Mouse (Mus musculus): ENCODE data around the gene Mrpl21. TPM values are rescaled to one million over a fixed set of nuclear protein-coding genes. Genes with fewer than 3 reads are reported as not detected.

Gene Mrpl21
- polyA plus RNA-seq, 1 experiment from 2014 or later, result 104 TPM

- Histone ChIP-seq H3K4me2 (replicated peaks) (no peak overlapping the region), H3K4me3 (no peak overlapping the region), H3K9me3 (no peaks in the 10 kb centered on the region), H3K36me3 (no peaks in the 10 kb centered on the region), H3K27me3 (replicated peaks) (no peaks in the 10 kb centered on the region), H3K4me1 (peaks cover 5% of the 10 kb centered on the region; the same call in 1 of the 2 replicates), H3K9ac (no peak overlapping the region), H3K27ac (no peak overlapping the region)
- no peak for ATAC-seq (ENCODE audit: low FRiP score, low read depth)
- WGBS, result 78% methylated on average over 6 of the region's 6 CpGs
Measured at GRCm38 (mm10) chr19:3333247-3333646, 50.5 kb downstream of the Mrpl21 start.

GRCm38 (mm10) chr19:3333694-3334515 lies 51.2 kb downstream of the Mrpl21 start:
- 69% methylated on average over 17 of the region's 17 CpGs for WGBS
- Histone ChIP-seq H3K4me2 (replicated peaks) (no peak overlapping the region), H3K9me3 (no peaks in the 10 kb centered on the region), H3K27me3 (replicated peaks) (no peaks in the 10 kb centered on the region), H3K27ac (no peak overlapping the region), H3K4me3 (no peak overlapping the region), H3K36me3 (no peaks in the 10 kb centered on the region), H3K9ac (no peak overlapping the region), H3K4me1 (peaks cover 5% of the 10 kb centered on the region; the same call in 1 of the 2 replicates)
- no peak for ATAC-seq (ENCODE audit: low FRiP score, low read depth)

GRCm38 (mm10) chr19:3334550-3334949 lies 51.8 kb downstream of the Mrpl21 start:
- Histone ChIP-seq H3K27me3 (replicated peaks) (no peaks in the 10 kb centered on the region), H3K4me3 (no peak overlapping the region), H3K4me2 (replicated peaks) (no peak overlapping the region), H3K9me3 (no peaks in the 10 kb centered on the region), H3K4me1 (peaks cover 5% of the 10 kb centered on the region; the same call in 1 of the 2 replicates), H3K36me3 (no peaks in the 10 kb centered on the region), H3K27ac (no peak overlapping the region), H3K9ac (no peak overlapping the region)
- 89% methylated on average over 4 of the region's 4 CpGs for WGBS
- no peak for ATAC-seq (ENCODE audit: low FRiP score, low read depth)

GRCm38 (mm10) chr19:3335917-3336316 lies 53.2 kb downstream of the Mrpl21 start:
- Histone ChIP-seq H3K4me1 (peaks cover 5% of the 10 kb centered on the region; the same call in 1 of the 2 replicates), H3K27me3 (replicated peaks) (0 out of 2 replicates have a peak, but pooled peaks cover 2% of the 10 kb centered on the region), H3K4me2 (replicated peaks) (no peak overlapping the region), H3K27ac (no peak overlapping the region), H3K4me3 (no peak overlapping the region), H3K9ac (no peak overlapping the region), H3K9me3 (no peaks in the 10 kb centered on the region), H3K36me3 (no peaks in the 10 kb centered on the region)
- no peak for ATAC-seq (ENCODE audit: low FRiP score, low read depth)
- 75% methylated on average over 1 of the region's 1 CpGs for WGBS

- Histone ChIP-seq H3K4me1 (peaks cover 5% of the 10 kb centered on the region; the same call in 1 of the 2 replicates), H3K9me3 (no peaks in the 10 kb centered on the region), H3K4me2 (replicated peaks) (no peak overlapping the region), H3K4me3 (no peak overlapping the region), H3K9ac (no peak overlapping the region), H3K27me3 (replicated peaks) (0 out of 2 replicates have a peak, but pooled peaks cover 2% of the 10 kb centered on the region), H3K27ac (no peak overlapping the region), H3K36me3 (no peaks in the 10 kb centered on the region)
- WGBS, result 66% methylated on average over 8 of the region's 8 CpGs
- ATAC-seq (ENCODE audit: low FRiP score, low read depth), result no peak
Measured at GRCm38 (mm10) chr19:3336485-3337255, 54.0 kb downstream of the Mrpl21 start.

- Histone ChIP-seq H3K9me3 (no peaks in the 10 kb centered on the region), H3K36me3 (no peaks in the 10 kb centered on the region), H3K27me3 (replicated peaks) (0 out of 2 replicates have a peak, but pooled peaks cover 2% of the 10 kb centered on the region), H3K27ac (no peak overlapping the region), H3K4me3 (no peak overlapping the region), H3K4me2 (replicated peaks) (no peak overlapping the region), H3K9ac (no peak overlapping the region), H3K4me1 (peaks cover 2% of the 10 kb centered on the region; the same call in 1 of the 2 replicates)
- no peak for ATAC-seq (ENCODE audit: low FRiP score, low read depth)
- WGBS, result 84% methylated on average over 8 of the region's 8 CpGs
Measured at GRCm38 (mm10) chr19:3339187-3339586, 56.5 kb downstream of the Mrpl21 start.

- WGBS, result 87% methylated on average over 3 of the region's 3 CpGs
- H3K4me1 ChIP-seq, result no peaks in the 10 kb centered on the region
- H3K9me3 ChIP-seq, result no peaks in the 10 kb centered on the region
- ATAC-seq (ENCODE audit: low FRiP score, low read depth), result no peak
- no peak overlapping the region for H3K9ac ChIP-seq
- H3K36me3 ChIP-seq, result no peaks in the 10 kb centered on the region
- H3K4me3 ChIP-seq, result no peak overlapping the region
- H3K27ac ChIP-seq, result no peak overlapping the region
- no peak overlapping the region for H3K4me2 ChIP-seq (replicated peaks)
- H3K27me3 ChIP-seq (replicated peaks), result 0 out of 2 replicates have a peak, but pooled peaks cover 2% of the 10 kb centered on the region
Measured at GRCm38 (mm10) chr19:3341021-3341420, 58.3 kb downstream of the Mrpl21 start.

Small RNAs within 50 kb of the gene (microRNA-seq; reads per million reads assigned to microRNA genes)
- not detected for gene Mir6984

Other genes with a start within 250 kb of the Mrpl21 start
- gene Ighmbp2, start 116 bp downstream of the Mrpl21 start, polyA plus RNA-seq (2016; fragmentation: Nextera tagmentation; extraction: Ambion mirVana), result 11.5 and 11.8 TPM in 2 replicates
- 10.0 and 10.6 TPM in 2 replicates for gene Cpt1a, start 39.4 kb downstream of the Mrpl21 start, polyA plus RNA-seq (2016; fragmentation: Nextera tagmentation; extraction: Ambion mirVana)
- 0.26 TPM in 1 of 2 replicates, not detected in the other for gene Tesmin, start 106.0 kb downstream of the Mrpl21 start, polyA plus RNA-seq (2016; fragmentation: Nextera tagmentation; extraction: Ambion mirVana)
- gene Gal, start 131.6 kb downstream of the Mrpl21 start, polyA plus RNA-seq (2016; fragmentation: Nextera tagmentation; extraction: Ambion mirVana), result 16.3 and 28.7 TPM in 2 replicates

All from neural tube, embryonic 12.5 days (tissue).